Mouse (Mus musculus): Measurements from ENCODE around the gene Mcm7. TPM values are rescaled to one million over a fixed set of nuclear protein-coding genes. Genes with fewer than 3 reads are reported as not detected.
A peak's percentile ranks its signal among the peaks of the same experiment; 100 is the strongest.

Gene Mcm7
- polyA plus RNA-seq, 1 experiment from 2014 or later, result 179 TPM

DNA sequence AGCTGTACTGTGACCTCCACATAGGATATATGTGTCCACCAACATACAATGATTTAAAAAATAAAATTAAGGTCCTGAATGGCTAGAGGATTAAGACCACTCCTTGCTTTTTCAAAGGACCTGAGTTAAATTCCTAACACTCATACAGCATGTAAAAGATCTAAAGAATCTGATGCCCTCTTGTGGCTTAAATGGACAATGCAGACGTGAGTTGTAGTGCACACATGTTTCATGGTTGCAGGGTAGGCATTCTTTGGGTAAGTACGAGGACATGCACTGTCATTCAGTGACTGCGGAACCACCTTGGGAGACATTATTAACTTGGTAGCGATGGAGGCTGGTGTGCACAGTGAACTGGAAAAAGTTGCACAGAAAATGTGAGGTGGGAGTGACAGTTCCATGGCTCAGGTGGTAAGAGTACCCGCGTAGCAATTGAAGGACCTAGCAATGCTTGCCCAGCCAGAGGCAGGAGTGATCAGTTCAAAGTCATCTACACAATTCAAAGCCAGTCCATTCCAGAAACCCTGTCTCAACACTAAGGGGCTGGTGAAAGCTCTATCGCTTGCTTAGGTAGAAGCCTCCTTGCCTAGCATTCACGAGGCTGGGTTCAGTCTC lies 34.2 kb downstream of the Mcm7 start:
- Histone ChIP-seq H3K27me3 (no peaks in the 10 kb centered on the region), H3K36me3 (peaks cover 47% of the 10 kb centered on the region), H3K4me2 (replicated peaks) (no peak overlapping the region), H3K4me1 (no peaks in the 10 kb centered on the region), H3K9me3 (replicated peaks) (no peaks in the 10 kb centered on the region), H3K27ac (no peak overlapping the region), H3K4me3 (no peak overlapping the region), H3K9ac (no peak overlapping the region)
- 61% methylated on average over 8 of the region's 8 CpGs for WGBS
- peak; percentile 54; the same call in 1 of the 2 replicates for ATAC-seq (ENCODE audit: low FRiP score)

DNA sequence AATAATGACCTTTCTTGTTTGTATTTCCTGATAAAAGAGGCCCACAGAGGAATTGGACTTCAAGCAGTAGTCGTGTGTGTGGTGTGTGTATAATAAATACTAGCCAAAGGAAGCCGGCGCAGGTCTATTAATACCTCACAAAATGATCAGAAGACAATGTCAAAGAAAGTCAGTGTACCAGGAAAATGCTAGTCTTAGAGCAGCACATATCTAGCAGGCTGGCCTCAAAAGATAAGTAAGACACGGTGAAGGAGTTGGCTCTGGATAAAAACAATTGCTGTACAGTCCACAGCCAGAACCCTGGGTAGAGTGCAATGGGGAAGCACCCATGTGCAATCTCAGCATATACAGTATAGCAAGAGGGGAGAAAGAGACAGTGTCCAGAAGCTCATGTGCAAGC lies 35.0 kb downstream of the Mcm7 start:
- WGBS, result 86% methylated on average over 4 of the region's 4 CpGs
- H3K27ac ChIP-seq, result no peak overlapping the region
- H3K27me3 ChIP-seq, result no peaks in the 10 kb centered on the region
- peaks cover 49% of the 10 kb centered on the region for H3K36me3 ChIP-seq
- no peak overlapping the region for H3K4me2 ChIP-seq (replicated peaks)
- no peak overlapping the region for H3K9ac ChIP-seq
- ATAC-seq (ENCODE audit: low FRiP score), result no peak
- H3K9me3 ChIP-seq (replicated peaks), result no peaks in the 10 kb centered on the region
- H3K4me1 ChIP-seq, result no peaks in the 10 kb centered on the region
- H3K4me3 ChIP-seq, result no peak overlapping the region

DNA sequence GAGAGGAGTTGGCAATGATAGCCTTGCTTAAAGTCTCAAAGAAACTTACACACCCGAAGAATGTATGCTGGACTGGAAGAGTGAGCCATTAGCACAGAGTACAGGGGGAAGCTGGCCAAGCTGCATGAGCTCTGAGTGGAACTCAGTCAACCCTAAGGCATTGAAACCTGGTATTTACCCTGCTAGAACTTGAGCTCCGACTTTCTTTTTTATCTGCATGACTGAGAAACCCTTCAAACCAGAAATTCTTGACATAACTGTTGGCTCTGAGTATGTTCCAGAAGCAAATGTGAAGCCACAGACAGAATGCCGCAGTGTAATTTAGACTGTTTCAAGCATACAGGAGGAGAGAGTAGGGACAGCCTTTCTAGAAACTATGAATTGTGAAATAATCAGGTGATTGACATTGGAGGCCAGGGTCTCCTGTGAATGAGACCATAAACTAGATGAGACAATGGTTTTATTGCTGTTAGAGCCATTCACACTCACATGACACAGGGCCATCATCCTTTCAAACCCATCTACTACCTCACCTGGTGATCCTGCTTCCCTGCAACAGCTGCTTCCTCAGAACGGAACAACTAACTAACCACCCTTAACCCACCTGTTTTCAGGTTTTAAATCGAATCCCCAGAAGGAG lies 39.7 kb downstream of the Mcm7 start:
- no peak overlapping the region for H3K27ac ChIP-seq
- peaks cover 73% of the 10 kb centered on the region for H3K36me3 ChIP-seq
- WGBS, result 93% methylated on average over 5 of the region's 5 CpGs
- no peak overlapping the region for H3K9ac ChIP-seq
- ATAC-seq (ENCODE audit: low FRiP score), result no peak
- no peaks in the 10 kb centered on the region for H3K4me1 ChIP-seq
- H3K4me3 ChIP-seq, result no peak overlapping the region
- H3K4me2 ChIP-seq (replicated peaks), result no peak overlapping the region
- H3K9me3 ChIP-seq (replicated peaks), result no peaks in the 10 kb centered on the region
- no peaks in the 10 kb centered on the region for H3K27me3 ChIP-seq

DNA sequence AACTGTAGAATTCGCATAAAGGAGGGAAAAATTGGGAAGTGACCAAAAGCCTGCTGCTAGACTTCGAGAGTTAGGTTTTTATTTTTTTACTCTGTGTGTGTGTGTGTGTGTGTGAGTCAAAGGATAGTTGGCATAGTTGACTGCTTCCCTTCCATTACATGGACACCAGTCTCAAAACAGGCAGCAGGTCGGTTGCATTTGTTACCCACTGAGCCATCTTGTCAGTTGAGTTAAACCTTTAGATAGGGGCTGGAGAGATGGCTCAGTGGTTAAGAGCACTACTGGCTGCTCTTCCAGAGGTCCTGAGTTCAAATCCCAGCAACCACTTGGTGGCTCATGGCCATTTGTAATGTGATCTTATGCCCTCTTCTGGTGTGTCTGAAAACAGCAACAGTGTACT lies 54.2 kb downstream of the Mcm7 start:
- no peaks in the 10 kb centered on the region for H3K27me3 ChIP-seq
- H3K4me3 ChIP-seq, result peak overlapping the region; percentile 58
- H3K27ac ChIP-seq, result peak overlapping the region; percentile 90; the same call in 1 of the 2 replicates
- peak overlapping the region; percentile 70 for H3K9ac ChIP-seq
- peaks cover 12% of the 10 kb centered on the region for H3K4me1 ChIP-seq
- peaks cover 27% of the 10 kb centered on the region for H3K36me3 ChIP-seq
- no peaks in the 10 kb centered on the region for H3K9me3 ChIP-seq (replicated peaks)
- 80% methylated on average over 3 of the region's 3 CpGs for WGBS
- no peak for ATAC-seq (ENCODE audit: low FRiP score)
- peak overlapping the region; percentile 73 for H3K4me2 ChIP-seq (replicated peaks)

DNA sequence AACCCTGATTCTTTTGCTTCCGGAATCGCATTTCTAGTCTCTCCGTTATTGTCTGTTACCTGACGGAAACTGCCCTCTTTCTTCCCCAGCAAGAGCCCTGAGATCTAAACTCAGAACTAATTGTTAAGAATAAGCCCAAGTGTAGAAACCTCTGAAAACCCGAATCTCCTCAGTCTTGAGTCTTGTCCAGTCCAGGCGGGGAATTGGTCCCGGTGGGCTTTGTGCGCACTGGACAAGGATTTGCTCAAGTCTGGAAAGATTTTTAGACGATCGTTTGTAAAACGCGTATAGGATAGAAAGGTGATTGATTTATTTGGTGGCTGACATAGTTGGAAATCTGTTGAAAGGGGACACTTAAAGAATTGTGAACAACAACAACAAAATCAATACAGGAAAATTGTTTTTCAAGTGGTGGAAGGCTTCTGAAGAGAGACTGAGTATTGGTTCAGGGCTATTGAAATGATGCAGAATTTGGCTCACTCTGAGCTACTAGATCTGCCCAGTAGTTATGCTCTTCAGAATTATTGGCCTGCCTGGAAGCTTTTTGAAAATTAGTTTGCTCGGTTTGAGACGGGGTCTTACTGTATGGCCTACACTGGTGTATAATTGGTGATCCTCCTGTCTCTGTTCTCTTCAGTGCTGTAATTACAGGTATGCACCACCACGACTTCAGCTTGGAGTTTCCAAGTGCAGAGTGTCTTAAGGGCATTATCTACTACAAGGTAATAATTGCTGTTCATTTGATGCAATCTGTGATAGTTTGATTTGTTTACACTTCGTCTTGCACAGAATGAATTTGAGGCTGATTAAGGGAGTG lies 54.8 kb downstream of the Mcm7 start:
- peak; percentile 76 for ATAC-seq (ENCODE audit: low FRiP score)
- no peaks in the 10 kb centered on the region for H3K9me3 ChIP-seq (replicated peaks)
- peak overlapping the region; percentile 73 for H3K4me2 ChIP-seq (replicated peaks)

DNA sequence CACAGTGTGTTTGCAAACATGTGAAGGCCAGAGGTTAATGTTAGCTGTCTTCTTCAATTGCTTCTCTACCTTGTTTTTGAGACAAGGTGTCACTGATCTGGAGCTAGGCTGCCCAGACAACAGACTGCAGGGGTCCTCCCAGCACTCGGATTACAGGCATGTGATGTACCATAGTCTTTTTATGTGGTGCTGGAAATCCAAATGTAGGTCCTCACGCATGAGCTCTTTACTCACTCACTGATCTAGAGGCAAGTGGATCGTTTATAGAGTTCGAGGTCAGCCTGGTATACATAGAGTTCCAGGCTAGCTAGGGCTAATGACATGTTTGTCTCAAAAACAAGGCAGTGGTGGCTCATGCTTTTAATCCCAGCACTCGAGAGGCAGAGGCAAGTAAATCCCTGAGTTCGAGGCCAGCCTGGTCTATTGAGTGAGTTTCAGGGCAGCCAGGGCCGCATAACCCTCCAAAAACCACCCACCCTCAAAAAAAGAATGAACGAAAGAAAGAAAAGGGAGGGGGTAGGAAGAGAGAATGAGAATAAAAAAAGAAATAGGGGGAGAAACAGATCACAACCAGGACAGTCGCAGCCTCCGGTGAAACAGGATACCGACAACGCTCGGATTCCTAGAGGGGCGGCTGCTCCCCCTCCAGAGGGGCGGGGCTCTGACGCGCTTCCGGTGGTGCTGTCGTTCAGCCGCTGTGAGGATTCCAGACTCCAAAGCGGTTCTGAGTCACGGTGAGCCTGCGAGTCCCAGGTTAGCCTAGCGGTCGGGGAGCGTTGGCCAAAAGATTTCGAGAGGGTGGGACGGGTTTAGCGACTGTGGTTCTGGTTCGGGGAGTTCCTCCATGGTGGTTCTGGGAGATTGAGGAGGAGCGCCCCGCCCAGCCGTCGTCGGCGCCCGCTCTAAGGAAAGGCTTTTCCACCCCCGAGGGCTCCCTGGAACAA lies 55.7 kb downstream of the Mcm7 start, which contains the start of gene Zscan21:
TSS of gene Zscan21 (plus strand) at position 649 of the 944 bp plus-strand sequence.
- H3K9me3 ChIP-seq (replicated peaks), result no peaks in the 10 kb centered on the region
- no peaks in the 10 kb centered on the region for H3K27me3 ChIP-seq
- peak within 1 kb of the TSS; percentile 73 for H3K4me2 ChIP-seq (replicated peaks)
- H3K4me3 ChIP-seq, result peak within 1 kb of the TSS; percentile 58
- peaks cover 12% of the 10 kb centered on the region for H3K4me1 ChIP-seq
- H3K36me3 ChIP-seq, result peaks cover 20% of the 10 kb centered on the region
- 7% methylated on average over 38 of the region's 38 CpGs for WGBS
- ATAC-seq (ENCODE audit: low FRiP score), result peak; percentile 98
- peak within 1 kb of the TSS; percentile 70 for H3K9ac ChIP-seq
- peak within 1 kb of the TSS; percentile 90 for H3K27ac ChIP-seq

More for the DNA sequence above, 54.8 kb downstream of the Mcm7 start:
- H3K27ac ChIP-seq, result peak overlapping the region; percentile 90
- 10% methylated on average over 16 of the region's 16 CpGs for WGBS
- H3K4me3 ChIP-seq, result peak overlapping the region; percentile 58
- H3K27me3 ChIP-seq, result no peaks in the 10 kb centered on the region
- H3K4me1 ChIP-seq, result peaks cover 12% of the 10 kb centered on the region
- H3K36me3 ChIP-seq, result peaks cover 23% of the 10 kb centered on the region
- H3K9ac ChIP-seq, result peak overlapping the region; percentile 70

MicroRNA genes within 50 kb of the gene (microRNA counts, 519-probe panel; counts per million panel counts)
- microRNA mmu-miR-106b (4,818 counts per million, percentile 89 among the panel's probes with 10 or more counts), microRNA mmu-miR-25 (6,624 counts per million, percentile 99 among the panel's probes with 10 or more counts), microRNA mmu-miR-93 (5,104 counts per million, percentile 92 among the panel's probes with 10 or more counts)

Small RNA genes within 50 kb of the gene (microRNA-seq; reads per million reads assigned to microRNA genes)
- gene Mir106b (11,549 reads per million, percentile 96 among the genes with 10 or more reads in this experiment), gene Mir25 (796 reads per million, percentile 72 among the genes with 10 or more reads in this experiment), gene Mir93 (19,582 reads per million, percentile 97 among the genes with 10 or more reads in this experiment)

Other genes starting within 250 kb of the Mcm7 start
- 0.17 and 0.74 TPM in 2 replicates for gene Gjc3, start 209.3 kb downstream of the Mcm7 start, polyA plus RNA-seq (2016; fragmentation: Nextera tagmentation; extraction: Ambion mirVana)
- gene Azgp1, start 190.9 kb downstream of the Mcm7 start, polyA plus RNA-seq (2016; fragmentation: Nextera tagmentation; extraction: Ambion mirVana), result not detected in 2 replicates
- not detected in 2 replicates for gene Smok3a, start 151.2 kb downstream of the Mcm7 start, polyA plus RNA-seq (2016; fragmentation: Nextera tagmentation; extraction: Ambion mirVana)
- gene Smok3b, start 151.0 kb downstream of the Mcm7 start, polyA plus RNA-seq (2016; fragmentation: Nextera tagmentation; extraction: Ambion mirVana), result not detected in 2 replicates
- not detected in 2 replicates for gene Smok3c, start 119.2 kb downstream of the Mcm7 start, polyA plus RNA-seq (2016; fragmentation: Nextera tagmentation; extraction: Ambion mirVana)
- 37.3 and 41.7 TPM in 2 replicates for gene Zkscan1, start 87.3 kb downstream of the Mcm7 start, polyA plus RNA-seq (2016; fragmentation: Nextera tagmentation; extraction: Ambion mirVana)
- 93.8 and 95.8 TPM in 2 replicates for gene Zscan21, start 55.5 kb downstream of the Mcm7 start, polyA plus RNA-seq (2016; fragmentation: Nextera tagmentation; extraction: Ambion mirVana)
- gene Zfp113, start 16.7 kb downstream of the Mcm7 start, polyA plus RNA-seq (2016; fragmentation: Nextera tagmentation; extraction: Ambion mirVana), result 34.2 and 35.9 TPM in 2 replicates
- 270 and 286 TPM in 2 replicates for gene Cops6, start 11.4 kb downstream of the Mcm7 start, polyA plus RNA-seq (2016; fragmentation: Nextera tagmentation; extraction: Ambion mirVana)
- gene Ap4m1, start 420 bp downstream of the Mcm7 start, polyA plus RNA-seq (2016; fragmentation: Nextera tagmentation; extraction: Ambion mirVana), result 25.7 and 28.6 TPM in 2 replicates
- 102 and 109 TPM in 2 replicates for gene Taf6, start 15.0 kb upstream of the Mcm7 start, polyA plus RNA-seq (2016; fragmentation: Nextera tagmentation; extraction: Ambion mirVana)
- 45.8 and 46.3 TPM in 2 replicates for gene Cnpy4, start 15.1 kb upstream of the Mcm7 start, polyA plus RNA-seq (2016; fragmentation: Nextera tagmentation; extraction: Ambion mirVana)
- gene Mblac1, start 21.9 kb upstream of the Mcm7 start, polyA plus RNA-seq (2016; fragmentation: Nextera tagmentation; extraction: Ambion mirVana), result 10.9 and 12.8 TPM in 2 replicates
- not detected in 2 replicates for gene Nxpe5, start 53.5 kb upstream of the Mcm7 start, polyA plus RNA-seq (2016; fragmentation: Nextera tagmentation; extraction: Ambion mirVana)
- gene Lamtor4, start 83.1 kb upstream of the Mcm7 start, polyA plus RNA-seq (2016; fragmentation: Nextera tagmentation; extraction: Ambion mirVana), result 54.0 and 60.7 TPM in 2 replicates
- gene BC037034, start 91.6 kb upstream of the Mcm7 start, polyA plus RNA-seq (2016; fragmentation: Nextera tagmentation; extraction: Ambion mirVana), result 18.9 and 20.4 TPM in 2 replicates
- gene Gal3st4, start 100.4 kb upstream of the Mcm7 start, polyA plus RNA-seq (2016; fragmentation: Nextera tagmentation; extraction: Ambion mirVana), result 3.6 and 4.4 TPM in 2 replicates
- 0.12 and 0.23 TPM in 2 replicates for gene Gm43720, start 107.5 kb upstream of the Mcm7 start, polyA plus RNA-seq (2016; fragmentation: Nextera tagmentation; extraction: Ambion mirVana)
- gene Gpc2, start 107.6 kb upstream of the Mcm7 start, polyA plus RNA-seq (2016; fragmentation: Nextera tagmentation; extraction: Ambion mirVana), result 164 and 168 TPM in 2 replicates
- 4.6 and 6.9 TPM in 2 replicates for gene Stag3, start 107.8 kb upstream of the Mcm7 start, polyA plus RNA-seq (2016; fragmentation: Nextera tagmentation; extraction: Ambion mirVana)
- gene Pvrig, start 169.5 kb upstream of the Mcm7 start, polyA plus RNA-seq (2016; fragmentation: Nextera tagmentation; extraction: Ambion mirVana), result not detected in 2 replicates

All from hindbrain, embryonic 12.5 days (tissue).